ENCODE assay signal across 8 mouse cellular contexts in the genomic region with DNA sequence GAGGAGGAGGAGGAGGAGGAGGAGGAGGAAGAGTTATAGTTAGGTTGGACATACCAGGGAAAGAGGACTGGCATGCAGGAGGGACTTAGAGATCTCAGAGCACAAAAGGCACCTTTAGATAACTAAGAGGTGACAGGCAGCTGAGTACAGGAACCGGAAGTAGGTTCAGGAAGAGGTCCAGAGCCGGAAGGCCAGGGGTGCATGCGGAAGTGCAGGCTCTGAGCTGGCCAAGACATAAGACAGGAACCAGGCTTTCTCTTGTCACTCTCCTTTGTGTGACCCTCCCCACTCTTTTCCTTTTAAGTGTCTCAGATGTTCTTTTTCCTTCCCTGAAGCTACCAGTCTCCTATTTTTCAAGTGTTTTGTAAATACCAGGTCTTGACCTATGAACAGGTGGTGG. TPM values are rescaled to one million over a fixed set of nuclear protein-coding genes. Genes with fewer than 3 reads are reported as not detected.
DNase-seq lines count a peak whose midpoint lies in the region; ATAC-seq and TF ChIP-seq lines count a peak whose summit lies in the region.

No protein-coding gene starts in this region.

- H3K79me2 ChIP-seq in CH12.LX (replicated peaks; ENCODE audit: control insufficient read depth, extremely low read depth, insufficient read depth, poor library complexity, severe bottlenecking), result no peaks in the 10 kb centered on the region

- no peak for TF ChIP-seq CTCF in CH12.LX (conservative IDR thresholded peaks at IDR 0.05 in 1 of 2, IDR thresholded peaks at IDR 0.05 in 1 of 2; ENCODE audit: low read depth in 2 of 2, low read length in 2 of 2)
- no peak for TF ChIP-seq CTCF in bone marrow macrophage, adult 2 months (IDR thresholded peaks at IDR 0.05; ENCODE audit: low read depth, low read length)
- TF ChIP-seq CTCF in intestine, postnatal 0 days (IDR thresholded peaks at IDR 0.05; ENCODE audit: low read depth), result no peak
- TF ChIP-seq CTCF in lung, embryonic 14.5 days (IDR thresholded peaks at IDR 0.05; ENCODE audit: low read depth), result no peak

- peak overlapping the region in 1 of 3 experiments; percentile 57 for H3K4me3 ChIP-seq in CH12.LX (replicated peaks in 1 of 3; ENCODE audit: low read depth in 2 of 3, low read length in 2 of 3, poor library complexity in 1 of 3)
- H3K4me3 ChIP-seq in bone marrow macrophage, adult 2 months (ENCODE audit: insufficient read depth, low read length), result no peak overlapping the region; the same call in 1 of the 2 replicates
- H3K4me3 ChIP-seq in intestine, postnatal 0 days (ENCODE audit: low read depth, low read length), result no peak overlapping the region
- H3K4me3 ChIP-seq in lung, embryonic 14.5 days (ENCODE audit: low read depth, low read length), result no peak overlapping the region
- H3K4me3 ChIP-seq in midbrain, embryonic 11.5 days (ENCODE audit: low read depth, low read length), result no peak overlapping the region

- in situ Hi-C loops in CH12.LX (cut with MboI; ENCODE audit: low pct_ligation_motif_present, low pct_unique_long_range_greater_than_20kb, low sequenced_read_pairs), result no loop called here

- H3K36me3 ChIP-seq in CH12.LX (replicated peaks in 1 of 2; ENCODE audit: control insufficient read depth in 1 of 2, insufficient read depth in 1 of 2, low read length in 1 of 2), result no peaks in the 10 kb centered on the region
- no peaks in the 10 kb centered on the region for H3K36me3 ChIP-seq in intestine, postnatal 0 days (ENCODE audit: control insufficient read depth, insufficient read depth)
- H3K36me3 ChIP-seq in lung, embryonic 14.5 days (ENCODE audit: insufficient read depth), result no peaks in the 10 kb centered on the region
- no peaks in the 10 kb centered on the region for H3K36me3 ChIP-seq in midbrain, embryonic 11.5 days (ENCODE audit: control insufficient read depth, insufficient read depth, low read length)

- dilution Hi-C loops in CH12.LX (cut with MboI; ENCODE audit: extremely low pct_ligation_motif_present, extremely low pct_unique_long_range_greater_than_20kb, low sequenced_read_pairs), result no loop called here

- H3K27me3 ChIP-seq in CH12.LX (replicated peaks), result no peaks in the 10 kb centered on the region
- no peaks in the 10 kb centered on the region for H3K27me3 ChIP-seq in intestine, postnatal 0 days (replicated peaks; ENCODE audit: control insufficient read depth, insufficient read depth, low read length)
- no peaks in the 10 kb centered on the region for H3K27me3 ChIP-seq in lung, embryonic 14.5 days (ENCODE audit: insufficient read depth, low read length)
- H3K27me3 ChIP-seq in midbrain, embryonic 11.5 days (ENCODE audit: control insufficient read depth, insufficient read depth, low read length), result no peaks in the 10 kb centered on the region

- H3K9me3 ChIP-seq in CH12.LX (replicated peaks; ENCODE audit: low read length), result no peaks in the 10 kb centered on the region
- no peaks in the 10 kb centered on the region for H3K9me3 ChIP-seq in intestine, postnatal 0 days (ENCODE audit: control insufficient read depth)
- no peaks in the 10 kb centered on the region for H3K9me3 ChIP-seq in lung, embryonic 14.5 days (ENCODE audit: low read depth, low read length)
- H3K9me3 ChIP-seq in midbrain, embryonic 11.5 days (ENCODE audit: control insufficient read depth, low read length), result no peaks in the 10 kb centered on the region

- no peak for TF ChIP-seq RAD21 in CH12.LX (IDR thresholded peaks at IDR 0.05; ENCODE audit: low read depth, low read length)

- H3K4me2 ChIP-seq in CH12.LX (ENCODE audit: insufficient read depth, low read depth, poor library complexity, severe bottlenecking), result peak overlapping the region; percentile 88
- H3K4me2 ChIP-seq in intestine, postnatal 0 days (replicated peaks; ENCODE audit: low read depth), result no peak overlapping the region
- H3K4me2 ChIP-seq in lung, embryonic 14.5 days, result no peak overlapping the region
- H3K4me2 ChIP-seq in midbrain, embryonic 11.5 days, result no peak overlapping the region

- intact Hi-C loops in left cerebral cortex, postnatal 36 days (cut with DNase I), result loop anchor here (5.0 kb wide), 1 partner anchor 36 kb away; the partner anchor contains the start of gene Plcl2

- peak; percentile 63 for TF ChIP-seq POLR2A in CH12.LX (IDR thresholded peaks at IDR 0.05; ENCODE audit: low read depth, low read length)
- TF ChIP-seq POLR2A in bone marrow macrophage, adult 2 months (IDR thresholded peaks at IDR 0.05; ENCODE audit: borderline replicate concordance, low read depth, low read length), result no peak

- DNase-seq in CH12.LX (ENCODE audit: extremely low read depth), result peak; percentile 74
- peak; percentile 58 for DNase-seq in lung, embryonic 14.5 days
- DNase-seq in thymus, postnatal 0 days (ENCODE audit: low spot score), result peak; percentile 77
- no peak for DNase-seq in midbrain, embryonic 11.5 days (ENCODE audit: low spot score, missing footprints)
- DNase-seq in right cerebral cortex, postnatal 25 days, result no peak
- no peak for DNase-seq in left cerebral cortex, postnatal 36 days (ENCODE audit: low spot score in 2 of 2)

- TF ChIP-seq EP300 in CH12.LX (IDR thresholded peaks at IDR 0.05; ENCODE audit: low read length), result no peak

- 62% methylated on average over 3 of the region's 3 CpGs for WGBS in intestine, postnatal 0 days
- WGBS in lung, embryonic 14.5 days, result 28% methylated on average over 3 of the region's 3 CpGs
- 81% methylated on average over 3 of the region's 3 CpGs for WGBS in midbrain, embryonic 11.5 days

- ATAC-seq in intestine, postnatal 0 days, result no peak
- ATAC-seq in lung, embryonic 14.5 days (ENCODE audit: insufficient read depth), result peak; percentile 59; the same call in 1 of the 2 replicates
- ATAC-seq in midbrain, embryonic 11.5 days (ENCODE audit: low FRiP score), result no peak

- H3K9ac ChIP-seq in CH12.LX (ENCODE audit: insufficient read depth, low read depth), result peak overlapping the region; percentile 65; the same call in 1 of the 2 replicates
- H3K9ac ChIP-seq in intestine, postnatal 0 days (ENCODE audit: low read depth, low read length), result no peak overlapping the region
- H3K9ac ChIP-seq in lung, embryonic 14.5 days, result no peak overlapping the region
- H3K9ac ChIP-seq in midbrain, embryonic 11.5 days (ENCODE audit: low read length), result no peak overlapping the region

- H3K4me1 ChIP-seq in CH12.LX (ENCODE audit: control insufficient read depth in 1 of 2, insufficient read depth in 2 of 2), result peaks cover 8 to 13% of the 10 kb centered on the region in 2 experiments; a peak in 3 of 4 replicates
- peaks cover 13% of the 10 kb centered on the region for H3K4me1 ChIP-seq in bone marrow macrophage, adult 2 months (ENCODE audit: control insufficient read depth, insufficient read depth, low read length)
- no peaks in the 10 kb centered on the region for H3K4me1 ChIP-seq in intestine, postnatal 0 days (replicated peaks; ENCODE audit: control insufficient read depth, insufficient read depth, low read length)
- no peaks in the 10 kb centered on the region; the same call in 1 of the 2 replicates for H3K4me1 ChIP-seq in lung, embryonic 14.5 days (ENCODE audit: insufficient read depth)
- peaks cover 14% of the 10 kb centered on the region for H3K4me1 ChIP-seq in midbrain, embryonic 11.5 days (ENCODE audit: control insufficient read depth, insufficient read depth, low read length)

- H3K27ac ChIP-seq in CH12.LX (ENCODE audit: insufficient read depth, low read depth), result peak overlapping the region; percentile 48
- peak overlapping the region; percentile 95 for H3K27ac ChIP-seq in bone marrow macrophage, adult 2 months (ENCODE audit: insufficient read depth, low read depth, low read length)
- 0 out of 2 replicates have a peak overlapping the region, but pooled peaks have one; percentile 42 for H3K27ac ChIP-seq in intestine, postnatal 0 days (ENCODE audit: low read depth, low read length)
- peak overlapping the region; percentile 46; the same call in 1 of the 2 replicates for H3K27ac ChIP-seq in lung, embryonic 14.5 days (ENCODE audit: low read depth)
- no peak overlapping the region for H3K27ac ChIP-seq in midbrain, embryonic 11.5 days (ENCODE audit: low read depth, low read length)

TF ChIP-seq in CH12.LX, 34 proteins besides CTCF, POLR2A, EP300 and RAD21:
- TF ChIP-seq PAX5 (IDR thresholded peaks at IDR 0.05; ENCODE audit: low read length) (no peak), ELF1 (IDR thresholded peaks at IDR 0.05; ENCODE audit: low read depth, low read length) (peak; percentile 98), JUND (conservative IDR thresholded peaks at IDR 0.05; ENCODE audit: low read depth, low read length) (no peak), UBTF (IDR thresholded peaks at IDR 0.05; ENCODE audit: low read depth, low read length) (no peak), MEF2A (IDR thresholded peaks at IDR 0.05; ENCODE audit: borderline replicate concordance, low read depth, low read length) (no peak), HCFC1 (IDR thresholded peaks at IDR 0.05; ENCODE audit: low read depth, low read length) (peak; percentile 75), GABPA (IDR thresholded peaks at IDR 0.05; ENCODE audit: insufficient replicate concordance, low read depth, low read length) (no peak), TBP (conservative IDR thresholded peaks at IDR 0.05; ENCODE audit: low read depth, low read length) (0 out of 2 replicates have a peak, but pooled peaks have one; percentile 24), IRF4 (IDR thresholded peaks at IDR 0.05; ENCODE audit: low read depth, low read length) (no peak), USF1 (IDR thresholded peaks at IDR 0.05; ENCODE audit: low read depth, low read length) (no peak)

RNA-seq across cellular contexts. Expression of gene Plcl2, which starts 38.0 kb away (rescaled TPM):
- 11.7 and 16.6 TPM in 2 replicates for total RNA-seq in CH12.LX (2012; rRNA removed)
- 12.7 and 12.9 TPM in 2 replicates for total RNA-seq in CH12.LX (2014; rRNA removed)
- 9.0 and 9.3 TPM in 2 replicates for polyA plus RNA-seq in CH12.LX (2012; ENCODE audit: insufficient read length, low read depth)
- 29.9 and 30.9 TPM in 2 replicates for polyA plus RNA-seq in bone marrow macrophage, adult 2 months (2012; ENCODE audit: insufficient read depth, insufficient read length, missing spikeins)
- 4.3 and 4.8 TPM in 2 replicates for polyA plus RNA-seq in intestine, postnatal 0 days (2015; fragmentation: Nextera tagmentation; extraction: Ambion mirVana)
- 4.8 and 5.6 TPM in 2 replicates for polyA plus RNA-seq in lung, embryonic 14.5 days (2014; fragmentation: Nextera tagmentation; extraction: Ambion mirVana)
- 5.0 and 5.3 TPM in 2 replicates for polyA plus RNA-seq in thymus, postnatal 0 days (2015; fragmentation: Nextera tagmentation; extraction: Ambion mirVana)
- polyA plus RNA-seq in midbrain, embryonic 11.5 days (2014; fragmentation: Nextera tagmentation; extraction: Ambion mirVana), result 6.1 and 6.5 TPM in 2 replicates
- total RNA-seq in left cerebral cortex, postnatal 36 days (2021), result 10 to 100 TPM; 84.0 to 89.2 TPM

Comparison
In these comparisons a context has a peak if more than half of its experiments do, and no peak if none do; other contexts are left out.
1. DNase-seq: peak in CH12.LX (single experiment), lung, embryonic 14.5 days (single experiment) and thymus, postnatal 0 days (single experiment); none in midbrain, embryonic 11.5 days (single experiment), right cerebral cortex, postnatal 25 days (single experiment) and left cerebral cortex, postnatal 36 days (0 of 2).